Mouse (Mus musculus) naive thymus-derived CD4-positive, alpha-beta T cell, adult 2 months (primary cell): ENCODE results near the gene Gm17657.

ENCODE experiments used
- DNase-seq: peaks from one replicate; pipeline ENCODE4 v3.0.0-alpha.2; 2011; ENCODE audit warnings: low read depth

The Gm17657 gene

DNA sequence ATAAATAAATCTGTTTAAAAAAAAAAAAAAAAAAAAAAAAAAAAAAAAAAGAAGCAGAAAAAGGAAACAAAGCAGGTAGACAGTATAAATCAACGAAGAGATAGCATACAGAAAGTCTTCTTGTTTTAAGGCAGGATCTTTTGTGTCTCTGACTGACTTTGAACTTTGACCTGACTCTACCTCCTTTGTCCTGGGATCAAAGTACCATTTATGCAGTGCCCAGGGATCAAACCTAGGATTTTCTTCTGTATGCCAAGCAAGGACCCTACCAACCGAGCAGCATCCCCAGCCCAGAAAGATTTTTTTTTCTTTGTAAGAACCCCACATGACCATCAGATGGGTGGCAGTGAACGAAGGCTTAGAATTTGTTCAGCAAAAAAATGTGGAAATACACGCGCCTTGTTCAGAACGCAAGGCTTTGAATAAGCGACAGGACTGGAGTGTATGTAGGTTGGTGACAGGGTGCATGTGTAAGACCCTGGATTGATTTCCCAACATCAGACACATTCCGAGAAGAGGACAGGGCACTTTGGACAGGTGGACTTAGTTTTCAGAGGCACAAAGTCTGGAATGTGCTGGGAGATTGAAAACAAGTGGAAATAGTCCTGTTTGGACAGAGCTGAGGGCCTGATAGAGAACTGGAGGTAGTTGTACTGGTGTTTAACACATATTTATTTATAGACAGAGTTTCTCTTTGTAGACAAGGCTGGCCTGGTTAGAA is 61.0 kb downstream of the Gm17657 start:
- peak; percentile 25 for DNase-seq

GRCm38 (mm10) chr17:29485336-29486233 is 63.9 kb downstream of the Gm17657 start:
- no peak for DNase-seq

DNA sequence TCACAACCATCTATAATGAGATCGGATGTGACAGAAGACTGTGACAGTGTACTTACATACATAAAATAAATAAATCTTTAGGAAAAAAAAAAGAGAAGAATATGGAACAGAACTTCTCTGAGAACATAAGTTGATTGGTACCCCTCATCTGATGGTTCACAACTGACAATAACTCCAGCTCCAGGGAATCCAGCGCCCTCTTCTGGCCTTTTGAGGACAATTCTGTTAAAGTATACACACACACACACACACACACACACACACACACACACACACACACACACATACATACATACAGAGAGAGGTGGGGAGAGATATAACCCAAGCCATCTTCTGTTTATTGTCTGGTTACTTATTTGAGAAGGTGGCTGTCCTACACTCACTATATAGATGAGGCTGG is 65.0 kb downstream of the Gm17657 start:
- no peak for DNase-seq

DNA sequence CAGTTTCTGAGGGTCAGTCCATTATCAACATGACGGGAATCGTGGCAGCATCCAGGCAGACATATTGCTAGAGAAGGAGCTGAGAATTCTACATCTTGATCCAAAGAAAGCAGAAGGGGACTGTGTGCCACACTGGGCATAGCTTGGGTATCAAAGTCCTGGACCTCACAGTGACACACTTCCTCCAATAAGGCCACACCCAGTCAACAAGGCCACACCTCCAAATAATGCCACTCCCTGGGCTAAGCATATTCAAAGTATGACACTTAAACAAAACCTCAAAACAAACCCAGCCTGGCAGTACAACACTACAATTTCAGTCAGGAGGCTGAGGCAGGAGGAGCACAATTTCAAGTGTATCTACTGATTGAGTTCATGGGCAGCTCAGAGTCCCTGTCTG is 66.2 kb downstream of the Gm17657 start:
- DNase-seq: no peak

- no peak for DNase-seq
Measured at GRCm38 (mm10) chr17:29482632-29483031, 66.8 kb downstream of the Gm17657 start.

- no peak for DNase-seq
Measured at GRCm38 (mm10) chr17:29480256-29480655, 69.2 kb downstream of the Gm17657 start.

DNA sequence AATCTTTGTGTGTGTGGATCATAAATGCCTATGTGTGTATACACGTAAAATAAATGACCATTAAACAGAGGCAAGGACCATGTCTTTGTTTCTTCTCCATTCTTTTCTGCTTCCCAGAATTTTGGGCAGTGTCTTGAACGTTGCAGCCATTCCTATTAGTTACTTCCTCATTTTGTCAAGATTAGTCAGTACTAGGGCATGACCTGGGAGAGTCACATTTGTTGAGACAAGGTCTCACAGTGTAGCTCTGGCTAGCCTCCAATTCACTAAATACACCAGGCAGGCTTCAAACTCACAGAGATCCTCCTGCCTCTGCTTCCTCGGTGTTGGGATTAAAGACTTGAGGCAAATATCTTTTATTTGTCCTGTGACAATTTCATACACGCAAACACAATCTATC is 71.2 kb downstream of the Gm17657 start:
- no peak for DNase-seq

DNA sequence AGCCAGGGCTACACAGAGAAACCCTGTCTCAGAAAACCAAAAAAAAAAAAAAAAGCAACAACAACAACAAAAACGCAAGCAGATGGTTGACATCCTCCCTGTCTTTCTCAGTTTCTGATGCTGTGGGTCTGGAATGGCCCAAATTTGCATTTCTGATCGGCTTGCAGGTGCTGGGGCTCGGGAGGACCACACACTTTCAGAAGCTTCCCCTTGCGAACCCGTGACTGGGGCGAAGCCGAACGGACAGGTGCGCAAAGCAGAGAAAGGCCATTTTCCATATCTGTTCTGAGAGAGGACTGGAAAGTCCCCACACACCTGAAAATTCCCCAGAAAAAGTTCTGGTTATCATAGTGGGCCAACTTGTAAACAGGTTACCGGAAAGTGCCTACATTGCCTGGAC is 72.1 kb downstream of the Gm17657 start:
- DNase-seq: no peak

GRCm38 (mm10) chr17:29476461-29476860 is 73.0 kb downstream of the Gm17657 start:
- no peak for DNase-seq

GRCm38 (mm10) chr17:29475142-29475541 is 74.3 kb downstream of the Gm17657 start:
- no peak for DNase-seq

- DNase-seq: no peak
Measured at GRCm38 (mm10) chr17:29474036-29474435, 75.4 kb downstream of the Gm17657 start.

- DNase-seq: no peak
Measured at GRCm38 (mm10) chr17:29473466-29473865, 76.0 kb downstream of the Gm17657 start.
